Mouse (Mus musculus) mesoderm, embryonic 11.5 days (tissue): ENCODE results near the gene Capn8.
"Not testable (repeated sequence)": the region's sequence is repeated elsewhere in the genome, so short reads cannot be mapped to it uniquely, and the experiment has no call there.

Source experiments
- DNase-seq: peaks from one replicate; pipeline ENCODE4 v3.0.0-alpha.2; 2012; ENCODE audit warnings: low read depth, low spot score

Gene Capn8

GRCm38 (mm10) chr1:182615465-182615864 lies 50.7 kb downstream of the Capn8 start:
- DNase-seq = no peak

- peak; percentile 52 for DNase-seq
These were observed 53.6 kb downstream of the Capn8 start for GRCm38 (mm10) chr1:182618200-182618947.

GRCm38 (mm10) chr1:182620470-182620869 lies 55.7 kb downstream of the Capn8 start:
- DNase-seq = peak; percentile 39

GRCm38 (mm10) chr1:182621256-182621655 lies 56.4 kb downstream of the Capn8 start:
- DNase-seq = no peak

GRCm38 (mm10) chr1:182626197-182626596 lies 61.4 kb downstream of the Capn8 start:
- no peak for DNase-seq

GRCm38 (mm10) chr1:182629228-182629627 lies 64.4 kb downstream of the Capn8 start:
- DNase-seq = no peak

GRCm38 (mm10) chr1:182633712-182634294 lies 69.0 kb downstream of the Capn8 start:
- DNase-seq = no peak

GRCm38 (mm10) chr1:182639016-182639415 lies 74.2 kb downstream of the Capn8 start:
- no peak for DNase-seq

- no peak for DNase-seq
These were observed 74.6 kb downstream of the Capn8 start for GRCm38 (mm10) chr1:182639456-182639855.

- no peak for DNase-seq
These were observed 75.3 kb downstream of the Capn8 start for GRCm38 (mm10) chr1:182640094-182640493.

GRCm38 (mm10) chr1:182642779-182643178 lies 78.0 kb downstream of the Capn8 start:
- DNase-seq = peak; percentile 64

- not testable (repeated sequence) for DNase-seq
These were observed 79.6 kb downstream of the Capn8 start for GRCm38 (mm10) chr1:182644418-182644817.

GRCm38 (mm10) chr1:182645211-182645668 lies 80.4 kb downstream of the Capn8 start:
- DNase-seq = no peak

GRCm38 (mm10) chr1:182646796-182647195 lies 82.0 kb downstream of the Capn8 start:
- DNase-seq = no peak

GRCm38 (mm10) chr1:182657760-182658159 lies 93.0 kb downstream of the Capn8 start:
- DNase-seq = peak; percentile 50

- no peak for DNase-seq
These were observed 95.6 kb downstream of the Capn8 start for GRCm38 (mm10) chr1:182660365-182660764.

- DNase-seq = no peak
These were observed 98.9 kb downstream of the Capn8 start for GRCm38 (mm10) chr1:182663671-182664070.

- DNase-seq = no peak
These were observed 100.0 kb downstream of the Capn8 start for GRCm38 (mm10) chr1:182664841-182665240.

GRCm38 (mm10) chr1:182667281-182667680 lies 102.5 kb downstream of the Capn8 start:
- DNase-seq = no peak

GRCm38 (mm10) chr1:182669741-182670140 lies 104.9 kb downstream of the Capn8 start:
- no peak for DNase-seq

- DNase-seq = peak; percentile 66
These were observed 105.9 kb downstream of the Capn8 start for GRCm38 (mm10) chr1:182670563-182671342.

GRCm38 (mm10) chr1:182671343-182671624 lies 106.5 kb downstream of the Capn8 start:
- no peak for DNase-seq

- no peak for DNase-seq
These were observed 110.5 kb downstream of the Capn8 start for GRCm38 (mm10) chr1:182675346-182675745.
